Comparison of ENCODE assay signal across 8 mouse cellular contexts in genomic region chr2:130496037-130496436, GRCm38 (mm10). TPM values are rescaled to one million over a fixed set of nuclear protein-coding genes. Genes with fewer than 3 reads are reported as not detected.
DNase-seq lines count a peak whose midpoint lies in the region; ATAC-seq and TF ChIP-seq lines count a peak whose summit lies in the region.

No protein-coding gene starts in this region.

- peak; percentile 43; the same call in 1 of the 2 replicates for ATAC-seq in intestine, embryonic 16.5 days
- ATAC-seq in intestine, embryonic 15.5 days, result no peak
- ATAC-seq in cerebellum, adult (ENCODE audit: insufficient number of reproducible peaks, low FRiP score, low TSS enrichment), result peak; percentile 80
- peak; percentile 88 for ATAC-seq in hindbrain, postnatal 0 days
- peak; percentile 53 for ATAC-seq in megakaryocyte progenitor cell, adult 5-6 weeks (replicated peaks; ENCODE audit: poor library complexity)

- H3K27me3 ChIP-seq in intestine, embryonic 16.5 days (replicated peaks; ENCODE audit: control insufficient read depth, insufficient read depth, low read length), result no peaks in the 10 kb centered on the region
- no peaks in the 10 kb centered on the region for H3K27me3 ChIP-seq in intestine, embryonic 15.5 days (replicated peaks)
- H3K27me3 ChIP-seq in hindbrain, postnatal 0 days (ENCODE audit: insufficient read depth, low read length), result no peaks in the 10 kb centered on the region

- TF ChIP-seq CTCF in hindbrain, postnatal 0 days (IDR thresholded peaks at IDR 0.05; ENCODE audit: low read depth), result no peak

- no peak overlapping the region for H3K9ac ChIP-seq in intestine, embryonic 16.5 days (ENCODE audit: low read depth, low read length)
- no peak overlapping the region for H3K9ac ChIP-seq in intestine, embryonic 15.5 days
- H3K9ac ChIP-seq in hindbrain, postnatal 0 days (replicated peaks; ENCODE audit: low read length), result 0 out of 2 replicates have a peak overlapping the region, but pooled peaks have one; percentile 13

- no peak overlapping the region for H3K27ac ChIP-seq in intestine, embryonic 16.5 days (ENCODE audit: low read length)
- H3K27ac ChIP-seq in intestine, embryonic 15.5 days, result no peak overlapping the region
- H3K27ac ChIP-seq in hindbrain, postnatal 0 days, result peak overlapping the region; percentile 63

- peak; percentile 35 to 54 for DNase-seq in frontal cortex, postnatal 36 days (ENCODE audit: low spot score in 2 of 2)
- peak; percentile 92 for DNase-seq in hindbrain, postnatal 0 days (ENCODE audit: low spot score)
- DNase-seq in telencephalon, adult 2 months (ENCODE audit: low read depth, low spot score), result peak; percentile 48
- DNase-seq in thymus, postnatal 10 days (ENCODE audit: low spot score in 2 of 2), result no peak

- 48% methylated on average over 6 of the region's 6 CpGs for WGBS in intestine, embryonic 16.5 days
- WGBS in intestine, embryonic 15.5 days, result 44% methylated on average over 6 of the region's 6 CpGs
- WGBS in hindbrain, postnatal 0 days, result 14% methylated on average over 6 of the region's 6 CpGs

- H3K4me1 ChIP-seq in intestine, embryonic 16.5 days (ENCODE audit: control insufficient read depth, insufficient read depth, low read length), result peaks cover 12% of the 10 kb centered on the region
- peaks cover 2% of the 10 kb centered on the region; the same call in 1 of the 2 replicates for H3K4me1 ChIP-seq in intestine, embryonic 15.5 days (replicated peaks)
- H3K4me1 ChIP-seq in hindbrain, postnatal 0 days (ENCODE audit: insufficient read depth, low read length), result peaks cover under 1% of the 10 kb centered on the region

- H3K4me2 ChIP-seq in intestine, embryonic 16.5 days (ENCODE audit: low read depth, low read length), result no peak overlapping the region
- no peak overlapping the region for H3K4me2 ChIP-seq in intestine, embryonic 15.5 days (replicated peaks)
- H3K4me2 ChIP-seq in hindbrain, postnatal 0 days (ENCODE audit: low read depth, low read length), result peak overlapping the region; percentile 17; the same call in 1 of the 2 replicates

- no peak overlapping the region for H3K4me3 ChIP-seq in intestine, embryonic 16.5 days (ENCODE audit: low read length)
- no peak overlapping the region for H3K4me3 ChIP-seq in intestine, embryonic 15.5 days (replicated peaks)
- no peak overlapping the region for H3K4me3 ChIP-seq in hindbrain, postnatal 0 days (ENCODE audit: low read length)

- H3K9me3 ChIP-seq in intestine, embryonic 16.5 days (ENCODE audit: control insufficient read depth, low read length), result no peaks in the 10 kb centered on the region
- H3K9me3 ChIP-seq in intestine, embryonic 15.5 days, result no peaks in the 10 kb centered on the region
- H3K9me3 ChIP-seq in hindbrain, postnatal 0 days (ENCODE audit: low read length), result no peaks in the 10 kb centered on the region

- no peaks in the 10 kb centered on the region for H3K36me3 ChIP-seq in intestine, embryonic 16.5 days (ENCODE audit: control insufficient read depth, insufficient read depth, low read length)
- H3K36me3 ChIP-seq in intestine, embryonic 15.5 days, result no peaks in the 10 kb centered on the region
- H3K36me3 ChIP-seq in hindbrain, postnatal 0 days (ENCODE audit: insufficient read depth, low read length), result no peaks in the 10 kb centered on the region

RNA-seq across cellular contexts. Expression of gene Ptpra, which starts 46.0 kb away (rescaled TPM):
- polyA plus RNA-seq in intestine, embryonic 16.5 days (2015; fragmentation: Nextera tagmentation; extraction: Ambion mirVana), result 29.0 and 53.6 TPM in 2 replicates
- 71.9 and 73.9 TPM in 2 replicates for polyA plus RNA-seq in intestine, embryonic 15.5 days (2015; fragmentation: Nextera tagmentation; extraction: Ambion mirVana)
- 96.7 and 105 TPM in 2 replicates for total RNA-seq in hindbrain, postnatal 0 days (2014; rRNA removed)
- 143 and 145 TPM in 2 replicates for polyA plus RNA-seq in hindbrain, postnatal 0 days (2015; fragmentation: Nextera tagmentation; extraction: Ambion mirVana)
- 47.2 and 67.1 TPM in 2 replicates for total RNA-seq in megakaryocyte progenitor cell, adult 5-6 weeks (2015)
- 123 and 143 TPM in 2 replicates for total RNA-seq in megakaryocyte progenitor cell, adult 5-6 weeks (2017)

Comparison
In these comparisons a context has a peak if more than half of its experiments do, and no peak if none do; other contexts are left out.
1. DNase-seq: peak in frontal cortex, postnatal 36 days (2 of 2), hindbrain, postnatal 0 days (single experiment) and telencephalon, adult 2 months (single experiment); none in thymus, postnatal 10 days (0 of 2).